Mouse (Mus musculus): Measurements from ENCODE around the gene Cdk11b.

DNA sequence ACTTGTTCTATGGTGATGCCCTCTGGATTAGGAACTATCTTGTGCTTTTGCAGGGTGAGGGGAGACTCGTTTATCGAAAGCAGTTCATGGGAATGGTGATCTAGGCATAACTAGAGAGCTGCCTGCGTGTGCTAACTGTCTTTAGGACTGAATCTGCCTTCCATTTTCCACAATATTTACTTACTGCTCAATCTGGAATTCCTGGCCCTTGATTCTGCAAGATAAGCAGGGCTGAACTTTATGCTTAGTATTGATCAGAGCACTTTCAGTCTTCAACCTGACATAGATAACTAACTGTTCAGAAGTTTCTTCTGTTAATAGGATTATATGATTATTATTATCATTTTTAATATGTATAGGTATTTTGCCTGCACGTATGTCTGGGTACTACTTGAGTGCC is 19.5 kb upstream of the Cdk11b start:
- TF ChIP-seq CTCF (IDR thresholded peaks at IDR 0.05; ENCODE audit: borderline replicate concordance, extremely low read depth, insufficient read depth, insufficient read length) (no peak), POLR2A (IDR thresholded peaks at IDR 0.05; ENCODE audit: borderline replicate concordance, extremely low read depth, insufficient read depth, insufficient read length, poor library complexity, severe bottlenecking) (no peak)
